Mouse (Mus musculus) macrophage (primary cell): ENCODE data around the gene Ifngr2. TPM values are rescaled to one million over a fixed set of nuclear protein-coding genes. Genes with fewer than 3 reads are reported as not detected.
A peak's percentile ranks its signal among the peaks of the same experiment; 100 is the strongest.
"Not testable (repeated sequence)": the region's sequence is repeated elsewhere in the genome, so short reads cannot be mapped to it uniquely, and the experiment has no call there.

ENCODE experiments used
- H3K27ac ChIP-seq: fragments of 350-480 bp; formaldehyde crosslinking; 2 replicates; pipeline ENCODE4 v1.9.0; 2021
- H3K36me3 ChIP-seq: fragments of 350-480 bp; formaldehyde crosslinking; 2 replicates; pipeline ENCODE4 v1.9.0; 2021; ENCODE audit errors: inconsistent target
- H3K4me3 ChIP-seq: fragments of 350-480 bp; formaldehyde crosslinking; 2 replicates; pipeline ENCODE4 v1.9.0; 2021; ENCODE audit errors: inconsistent target
- H3K79me2 ChIP-seq: fragments of 350-480 bp; formaldehyde crosslinking; 2 replicates; pipeline ENCODE4 v1.9.0; 2021; ENCODE audit errors: inconsistent target
- WGBS: methylation state at CpG from one replicate; pipeline ENCODE4 v1.1.7; 2026; ENCODE audit warnings: inconsistent platforms; ENCODE audit not compliant: missing documents; 5-methylcytosine and 5-hydroxymethylcytosine counted together
- polyA plus RNA-seq: library from polyadenylated mRNA; stranded (reverse); fragments of 250-400 nt; gene quantifications from 3 replicates; pipeline ENCODE4 v1.2.4, GENCODE M21; 2018; ENCODE audit warnings: inconsistent platforms

The Ifngr2 gene
- polyA plus RNA-seq, 1 experiment from 2014 or later, result 84.8 TPM

DNA sequence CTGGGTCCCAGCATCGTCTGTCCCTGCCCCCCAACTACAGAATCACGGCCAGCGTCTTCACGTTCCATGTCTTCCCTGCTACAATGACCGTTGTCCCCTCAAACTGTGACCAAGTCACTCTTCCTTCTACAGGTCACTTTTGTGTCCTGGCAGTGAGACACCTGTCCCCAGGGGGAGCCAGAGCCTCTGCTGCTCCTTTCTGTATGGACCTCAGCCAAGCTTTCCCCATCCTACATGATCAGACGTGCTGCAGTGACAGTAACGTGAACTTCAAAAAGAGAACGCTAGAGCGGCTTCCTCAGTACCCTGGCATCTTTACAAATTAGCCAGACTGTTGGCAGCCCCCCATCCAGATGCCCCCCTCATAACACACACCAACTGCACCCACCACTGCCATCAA lies 18.3 kb upstream of the Ifngr2 start:
- Histone ChIP-seq H3K36me3 (no peaks in the 10 kb centered on the region), H3K79me2 (no peaks in the 10 kb centered on the region), H3K27ac (no peak overlapping the region), H3K4me3 (no peak overlapping the region)
- WGBS, result 90% methylated on average over 9 of the region's 9 CpGs

DNA sequence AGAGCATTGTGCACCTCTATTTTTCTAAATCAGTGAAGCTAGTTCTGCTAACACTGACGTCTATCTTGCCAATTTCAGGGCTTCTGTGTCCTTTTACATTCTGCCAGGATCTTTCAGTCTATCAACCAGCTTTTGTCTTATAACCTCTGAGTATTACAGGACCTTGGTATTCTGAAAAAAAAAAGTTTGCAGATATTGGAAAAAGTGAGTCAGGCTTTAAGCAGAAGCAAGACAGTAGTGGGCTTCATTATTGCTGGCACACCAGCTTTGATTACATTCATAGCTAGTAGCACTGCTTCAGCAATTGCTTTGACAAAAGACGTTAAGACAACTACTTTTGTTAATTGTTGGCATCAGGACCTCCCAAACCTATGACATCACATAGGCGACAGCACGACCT lies 16.0 kb upstream of the Ifngr2 start:
- 93% methylated on average over 4 of the region's 4 CpGs for WGBS
- H3K27ac ChIP-seq, H3K79me2 ChIP-seq, H3K36me3 ChIP-seq, H3K4me3 ChIP-seq: not testable (repeated sequence)

DNA sequence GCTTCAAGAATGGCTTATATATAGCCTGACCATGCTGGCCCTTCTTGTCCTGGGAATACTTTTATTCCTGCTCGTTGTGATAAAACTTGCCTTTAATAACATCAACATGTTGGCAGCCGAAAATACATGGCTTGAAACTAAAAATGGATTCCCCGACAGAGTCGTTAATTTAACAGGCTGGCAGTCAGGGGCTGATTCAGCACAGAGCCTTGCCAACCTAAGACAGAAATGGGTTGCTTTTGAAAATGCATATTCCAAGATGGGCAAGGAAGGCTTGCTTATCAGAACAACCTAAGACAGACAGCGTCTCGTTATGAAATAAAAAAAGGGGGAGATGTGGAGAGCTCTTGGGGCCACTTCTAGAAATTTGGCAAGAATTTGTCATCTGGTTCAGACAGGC lies 15.0 kb upstream of the Ifngr2 start:
- WGBS, result 90% methylated on average over 6 of the region's 6 CpGs
- Histone ChIP-seq H3K27ac (no peak overlapping the region), H3K4me3 (no peak overlapping the region), H3K79me2 (no peaks in the 10 kb centered on the region), H3K36me3 (no peaks in the 10 kb centered on the region)

DNA sequence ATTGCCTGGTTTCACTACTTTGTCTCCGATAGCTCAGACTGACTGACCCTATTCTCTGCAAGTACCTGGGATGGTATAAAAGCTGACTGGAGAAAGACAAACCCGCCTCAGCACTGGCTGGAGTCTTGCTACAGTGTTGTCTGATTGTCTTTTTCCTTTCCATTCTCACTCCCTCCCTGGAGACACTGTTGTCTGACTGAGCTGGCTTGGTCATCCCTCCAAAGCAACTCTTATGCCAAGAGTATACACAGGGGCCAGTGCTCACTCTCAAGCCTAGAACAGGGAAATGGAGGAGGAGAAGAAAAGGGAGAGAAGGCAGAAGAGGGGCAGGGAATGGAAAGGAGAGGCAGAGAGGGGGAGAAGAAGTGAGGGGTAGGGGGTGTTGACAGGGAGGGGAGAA lies 14.4 kb upstream of the Ifngr2 start:
- H3K79me2 ChIP-seq, result no peaks in the 10 kb centered on the region
- H3K4me3 ChIP-seq, result no peak overlapping the region
- 100% methylated on average over 2 of the region's 2 CpGs for WGBS
- no peak overlapping the region for H3K27ac ChIP-seq
- no peaks in the 10 kb centered on the region for H3K36me3 ChIP-seq

DNA sequence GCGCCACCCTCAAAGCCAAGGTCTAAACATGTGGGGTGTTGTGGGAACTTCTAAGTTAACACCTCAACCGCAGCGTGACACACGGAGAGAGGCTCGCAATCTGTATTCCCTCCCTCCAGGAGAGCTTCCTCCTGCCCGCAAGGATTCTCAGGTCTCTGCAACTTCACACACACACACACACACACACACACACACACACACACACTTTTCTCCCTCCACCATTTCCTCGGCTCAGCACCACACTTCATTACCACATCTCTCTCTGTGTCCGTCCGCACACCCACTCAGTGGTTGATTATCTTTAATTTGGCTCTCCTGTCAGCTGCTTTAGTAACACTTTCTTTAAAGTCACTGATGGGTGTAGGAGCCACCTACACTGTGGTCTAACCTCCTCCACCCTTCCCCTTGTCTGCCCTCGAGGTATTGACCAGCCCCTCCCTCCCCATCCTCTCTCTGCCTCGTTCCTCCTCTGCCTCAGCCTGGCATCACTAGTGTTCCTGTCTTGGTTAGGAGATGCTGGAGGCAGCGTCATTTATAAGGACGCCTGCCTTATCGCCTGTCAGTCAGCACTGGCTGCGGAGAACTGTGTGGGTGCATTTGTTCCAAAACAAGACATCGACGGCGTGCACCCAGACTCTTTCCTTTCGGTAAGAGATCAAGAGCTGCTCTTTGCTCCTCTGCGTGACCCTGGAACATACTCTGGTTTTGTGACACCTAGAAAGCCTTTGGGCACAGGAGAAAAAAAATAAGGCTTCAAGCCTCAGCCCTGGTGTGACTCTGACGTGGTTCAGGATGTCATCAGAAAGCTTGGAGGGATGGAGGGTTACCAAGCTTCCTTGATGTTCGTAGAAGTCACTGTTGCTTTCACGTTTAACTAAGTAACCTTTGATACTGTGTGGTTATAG lies 13.5 kb upstream of the Ifngr2 start:
- no peak overlapping the region for H3K4me3 ChIP-seq
- no peaks in the 10 kb centered on the region for H3K36me3 ChIP-seq
- 75% methylated on average over 18 of the region's 23 CpGs for WGBS
- H3K79me2 ChIP-seq, result no peaks in the 10 kb centered on the region
- no peak overlapping the region for H3K27ac ChIP-seq

DNA sequence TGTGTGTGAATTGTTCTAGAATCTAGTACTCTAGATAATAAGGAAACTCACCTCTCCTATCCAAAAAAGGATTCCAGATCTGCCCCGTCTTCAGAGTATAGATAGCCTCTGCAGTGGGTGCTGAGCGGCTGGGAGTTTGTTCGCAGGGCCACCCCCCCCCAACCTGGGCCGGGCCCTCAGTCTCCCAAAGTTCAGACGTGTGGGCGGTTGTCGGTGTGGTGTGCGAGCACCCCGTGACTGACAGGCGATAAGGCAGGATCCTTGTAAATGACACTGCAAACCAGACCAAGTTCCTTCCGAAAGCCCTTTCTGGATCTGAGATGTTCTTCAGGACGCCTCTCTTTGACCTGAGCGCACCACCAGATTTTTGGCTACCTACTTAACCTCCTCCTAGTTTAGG lies 12.4 kb upstream of the Ifngr2 start:
- Histone ChIP-seq H3K79me2 (no peaks in the 10 kb centered on the region), H3K36me3 (no peaks in the 10 kb centered on the region), H3K27ac (no peak overlapping the region), H3K4me3 (no peak overlapping the region)
- 59% methylated on average over 13 of the region's 13 CpGs for WGBS

DNA sequence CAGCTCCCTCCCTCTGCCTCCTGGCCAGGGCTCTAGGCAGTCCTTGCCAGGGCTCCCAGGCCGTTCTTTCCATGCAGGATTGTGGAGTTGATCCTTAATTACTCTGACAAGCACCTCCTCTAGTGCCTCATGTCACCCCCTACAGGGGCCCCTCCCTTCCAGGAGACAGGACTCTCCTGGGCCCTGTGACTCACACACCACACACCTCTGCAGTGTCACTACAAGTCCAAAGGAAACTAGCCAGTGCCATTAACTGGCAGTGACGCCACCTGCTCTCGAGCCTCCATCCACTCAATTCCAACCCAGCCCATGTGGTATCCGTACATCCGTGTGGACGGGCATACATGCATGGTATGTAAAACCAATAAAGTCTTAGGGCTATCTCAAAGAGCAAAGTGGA lies 12.0 kb upstream of the Ifngr2 start:
- no peaks in the 10 kb centered on the region for H3K36me3 ChIP-seq
- 96% methylated on average over 6 of the region's 6 CpGs for WGBS
- no peak overlapping the region for H3K4me3 ChIP-seq

DNA sequence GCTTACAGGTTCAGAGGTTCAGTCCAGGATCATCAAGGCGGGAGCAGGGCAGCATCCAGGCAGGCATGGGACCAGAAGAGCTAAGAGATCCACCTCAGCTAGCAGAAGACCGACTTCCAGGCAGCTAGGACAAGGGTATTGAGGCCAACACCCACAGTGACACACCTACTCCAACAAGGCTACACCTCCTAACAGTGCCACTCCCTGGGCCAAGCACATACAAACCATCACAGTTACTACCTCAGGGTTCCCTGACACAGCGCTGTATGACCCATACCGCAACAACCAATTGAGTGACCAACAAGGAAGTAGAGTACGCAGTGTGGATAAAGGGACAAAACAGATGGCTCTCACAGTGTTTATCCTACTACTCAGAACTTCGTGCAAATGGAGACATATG lies 10.5 kb upstream of the Ifngr2 start:
- 97% methylated on average over 6 of the region's 6 CpGs for WGBS
- no peak overlapping the region for H3K27ac ChIP-seq
- H3K79me2 ChIP-seq, result no peaks in the 10 kb centered on the region
- no peak overlapping the region for H3K4me3 ChIP-seq
- no peaks in the 10 kb centered on the region for H3K36me3 ChIP-seq

More for the DNA sequence above, 12.0 kb upstream of the Ifngr2 start:
- Histone ChIP-seq H3K79me2 (no peaks in the 10 kb centered on the region), H3K27ac (no peak overlapping the region)

DNA sequence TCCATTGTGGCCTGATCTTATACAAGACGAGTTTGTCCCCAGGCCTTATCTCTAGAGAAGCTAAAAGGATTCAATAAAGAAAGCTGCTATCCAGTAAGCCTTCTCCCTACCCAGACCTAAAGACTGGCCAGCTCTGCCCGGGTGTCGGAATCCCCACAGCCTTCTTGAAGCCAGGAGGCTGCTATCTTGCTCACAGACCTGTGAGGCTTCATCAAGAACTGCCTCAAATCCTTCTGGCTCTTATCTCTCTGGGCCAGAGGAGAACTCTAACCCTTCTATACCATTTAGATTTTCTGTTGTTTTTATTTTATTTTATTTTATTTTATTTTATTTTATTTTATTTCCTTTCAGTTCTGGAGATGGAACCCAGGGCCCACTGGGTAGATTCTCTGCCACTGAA lies 9.8 kb upstream of the Ifngr2 start:
- Histone ChIP-seq H3K79me2 (no peaks in the 10 kb centered on the region), H3K27ac (peak overlapping the region; percentile 89; the same call in 1 of the 2 replicates), H3K36me3 (no peaks in the 10 kb centered on the region), H3K4me3 (no peak overlapping the region)
- WGBS, result 97% methylated on average over 3 of the region's 3 CpGs

DNA sequence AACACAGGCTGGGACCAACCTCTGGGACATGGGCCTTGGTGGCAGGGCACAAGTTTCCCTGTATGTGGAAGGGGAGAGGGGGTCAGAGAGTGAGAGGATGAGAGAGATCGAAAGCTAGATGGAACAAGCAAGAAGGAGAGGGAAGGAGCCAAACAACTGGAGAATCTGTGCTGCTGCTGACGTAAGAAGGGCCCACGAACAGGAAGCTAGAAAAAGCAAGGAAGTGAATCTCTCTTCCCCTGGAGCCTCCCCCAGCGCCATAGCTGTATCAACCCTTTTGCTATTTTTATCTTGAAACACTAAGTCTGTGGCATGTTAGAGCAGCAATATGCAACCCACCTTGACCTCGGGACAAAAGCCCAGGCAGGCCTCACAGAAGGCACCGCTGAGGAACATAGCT lies 8.8 kb upstream of the Ifngr2 start:
- 10% methylated on average over 6 of the region's 6 CpGs for WGBS
- Histone ChIP-seq H3K79me2 (no peaks in the 10 kb centered on the region), H3K4me3 (no peak overlapping the region), H3K36me3 (no peaks in the 10 kb centered on the region), H3K27ac (peak overlapping the region; percentile 89)

DNA sequence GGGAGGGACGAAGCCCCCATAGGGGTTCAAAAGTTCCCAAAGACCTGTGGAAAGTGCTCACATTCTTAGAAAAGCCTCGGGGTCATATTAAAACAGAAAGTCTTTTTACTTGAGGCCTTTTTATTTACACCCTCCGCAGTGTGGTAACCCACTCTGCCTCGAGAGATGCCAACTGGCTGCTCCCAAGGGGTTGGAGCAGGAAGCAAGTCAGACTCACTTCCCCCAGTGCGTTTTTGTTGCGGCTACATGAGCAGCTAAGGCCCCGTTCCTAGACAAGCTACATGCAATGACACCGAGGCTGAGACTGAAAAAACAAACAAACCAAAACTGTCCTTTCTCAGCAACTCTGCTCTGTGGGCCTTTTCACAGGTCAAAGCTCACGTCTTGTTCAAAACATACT lies 8.4 kb upstream of the Ifngr2 start:
- Histone ChIP-seq H3K36me3 (no peaks in the 10 kb centered on the region), H3K79me2 (no peaks in the 10 kb centered on the region), H3K27ac (peak overlapping the region; percentile 89), H3K4me3 (no peak overlapping the region)
- 13% methylated on average over 9 of the region's 9 CpGs for WGBS

DNA sequence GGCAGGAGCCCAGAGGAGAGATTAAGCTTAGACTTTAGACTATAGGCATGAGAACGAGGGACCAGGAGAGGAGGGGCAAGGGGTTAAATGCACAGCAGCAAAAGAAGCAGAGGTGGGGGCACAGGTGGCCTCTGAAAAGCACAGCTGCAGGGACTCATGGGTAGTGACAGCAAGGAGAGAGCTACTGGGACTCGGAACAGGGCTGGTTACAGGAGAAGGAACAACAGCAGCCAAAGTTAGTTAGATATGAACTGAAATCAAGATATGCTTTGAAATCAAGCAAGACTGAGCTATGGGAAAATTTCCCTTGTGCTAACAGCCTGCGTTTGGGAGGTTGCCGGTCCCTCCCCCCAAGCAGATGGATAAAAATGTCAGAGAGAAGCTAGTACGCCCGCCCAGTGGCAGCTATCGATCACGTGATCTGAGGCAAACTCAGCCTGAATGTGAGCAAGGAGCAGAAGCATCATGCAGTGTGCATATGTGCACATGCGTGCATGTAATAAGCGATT lies 5.2 kb upstream of the Ifngr2 start:
- 87% methylated on average over 10 of the region's 10 CpGs for WGBS
- no peak overlapping the region for H3K27ac ChIP-seq
- no peak overlapping the region for H3K4me3 ChIP-seq

DNA sequence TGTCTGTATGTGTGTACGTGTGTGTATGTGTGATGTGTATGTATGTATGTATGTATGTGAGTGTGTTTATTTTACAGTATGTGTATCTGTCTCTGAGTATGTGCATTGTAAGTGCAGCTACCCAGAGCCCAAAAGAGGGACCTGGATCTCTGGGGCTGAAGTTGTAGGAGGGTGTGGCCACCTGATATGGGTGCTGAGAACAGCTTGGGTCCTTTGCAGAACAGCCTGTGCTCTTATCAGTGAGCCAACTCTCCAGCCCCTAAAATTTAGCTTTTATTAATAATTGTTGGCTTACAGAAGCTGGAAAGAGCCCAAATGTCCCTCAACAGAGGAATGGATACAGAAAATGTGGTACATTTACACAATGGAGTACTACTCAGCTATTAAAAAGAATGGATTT lies 3.3 kb upstream of the Ifngr2 start:
- H3K36me3 ChIP-seq, result no peaks in the 10 kb centered on the region
- WGBS, result 100% methylated on average over 1 of the region's 1 CpGs
- H3K27ac ChIP-seq, result no peak overlapping the region
- no peak overlapping the region for H3K4me3 ChIP-seq
- peaks cover 15% of the 10 kb centered on the region for H3K79me2 ChIP-seq

More for the DNA sequence above, 5.2 kb upstream of the Ifngr2 start:
- Histone ChIP-seq H3K79me2 (no peaks in the 10 kb centered on the region), H3K36me3 (no peaks in the 10 kb centered on the region)

DNA sequence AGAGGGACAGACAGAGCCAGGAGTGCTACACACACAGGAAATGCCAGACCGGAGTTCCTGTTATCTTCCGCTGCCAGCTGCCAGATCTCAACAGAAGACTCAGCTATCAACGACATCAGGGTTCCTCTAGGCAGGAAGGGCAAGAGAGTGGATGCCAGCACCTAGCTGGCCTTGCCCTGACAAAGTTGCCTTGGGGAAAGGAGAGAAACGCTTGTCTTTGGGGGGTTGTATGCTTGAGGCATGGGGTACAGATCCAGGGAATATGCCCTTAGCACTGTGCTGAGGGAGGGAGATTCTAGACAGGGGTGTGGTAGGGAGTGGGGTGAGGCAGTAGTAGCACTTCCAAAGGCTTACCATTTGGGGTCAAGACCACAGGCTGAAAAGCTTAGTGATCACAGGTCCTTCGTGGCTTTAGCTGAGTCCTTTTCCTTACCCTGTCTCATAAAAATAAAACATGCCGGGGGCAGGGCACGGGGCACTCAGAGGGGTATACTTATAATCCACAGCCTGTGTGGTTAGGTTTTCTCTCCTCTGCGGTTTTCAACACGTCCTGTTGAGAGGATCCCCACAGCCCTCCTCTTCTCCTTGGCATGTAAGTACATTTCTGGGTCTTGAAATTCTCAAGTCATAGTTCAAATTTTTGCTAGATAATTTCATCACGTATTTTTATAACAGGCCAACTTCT lies 1.1 kb upstream of the Ifngr2 start:
- Histone ChIP-seq H3K36me3 (no peaks in the 10 kb centered on the region), H3K4me3 (peak overlapping the region; percentile 0; the same call in 1 of the 2 replicates), H3K79me2 (peaks cover 36% of the 10 kb centered on the region), H3K27ac (peak overlapping the region; percentile 95)
- WGBS, result 6% methylated on average over 9 of the region's 10 CpGs

DNA sequence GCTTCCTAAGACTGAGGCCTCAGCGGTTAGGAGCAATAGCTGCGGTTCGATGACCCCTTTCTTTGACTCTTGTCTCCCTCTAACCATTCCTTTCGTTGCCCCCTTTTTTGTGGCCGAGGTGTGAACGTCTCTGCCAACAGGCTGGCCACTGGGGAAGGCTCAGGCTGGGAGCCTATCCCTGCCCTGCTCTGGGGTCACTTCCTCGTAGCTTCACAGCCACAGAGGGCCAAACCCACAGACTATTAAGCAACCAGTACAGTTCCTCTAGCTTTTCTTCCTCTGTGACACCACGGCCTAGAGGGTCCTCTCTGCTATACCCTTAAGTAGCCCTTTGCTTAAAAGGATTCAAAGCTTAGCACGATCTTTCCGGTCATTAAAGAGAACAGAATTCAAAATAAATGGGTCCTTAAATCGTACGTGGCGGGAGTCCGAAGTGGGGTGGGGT lies 459 bp upstream of the Ifngr2 start:
- Histone ChIP-seq H3K79me2 (peaks cover 43% of the 10 kb centered on the region), H3K27ac (peak overlapping the region; percentile 95), H3K4me3 (peak overlapping the region; percentile 21; the same call in 1 of the 2 replicates), H3K36me3 (peaks cover 5% of the 10 kb centered on the region; the same call in 1 of the 2 replicates)
- 1% methylated on average over 14 of the region's 14 CpGs for WGBS
